ENCODE assay signal across 9 mouse cellular contexts in the genomic region with DNA sequence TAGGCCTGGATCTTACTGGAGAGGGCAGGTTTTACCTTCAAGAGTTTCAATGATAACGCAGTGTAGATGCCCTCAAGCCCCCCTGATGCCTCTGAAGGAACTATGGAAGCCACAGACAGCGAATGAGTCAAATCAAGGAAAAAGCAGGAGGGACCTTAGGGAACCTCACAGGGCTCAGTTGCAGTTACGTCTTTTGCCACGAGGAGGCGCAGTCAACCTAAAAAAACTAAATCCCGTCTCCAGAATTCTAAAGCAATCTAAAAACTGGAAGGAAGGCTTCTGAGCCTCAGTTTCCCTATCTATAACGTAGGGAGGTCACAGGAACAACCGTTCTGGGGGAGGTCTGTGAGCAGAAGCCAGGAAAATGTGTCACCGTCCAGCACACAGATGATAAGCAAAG. TPM values are rescaled to one million over a fixed set of nuclear protein-coding genes. Genes with fewer than 3 reads are reported as not detected.
DNase-seq lines count a peak whose midpoint lies in the region; ATAC-seq and TF ChIP-seq lines count a peak whose summit lies in the region.
"Had no signal": no experiment of that assay in that cellular context is flagged by ENCODE, and none has a peak within 500 bp of the region (broad histone marks: within the 10 kb centered on the region; RNA-seq: fewer than 3 reads in every experiment).

No protein-coding gene starts in this region.

- intact Hi-C loops in left cerebral cortex, postnatal 10 days (cut with DNase I) = no loop called here

- no peak overlapping the region for H3K27ac ChIP-seq in midbrain, embryonic 11.5 days (ENCODE audit: low read depth, low read length)
- H3K27ac ChIP-seq in midbrain, embryonic 13.5 days = no peak overlapping the region
- H3K27ac ChIP-seq in bone marrow macrophage, adult 2 months (ENCODE audit: insufficient read depth, low read depth, low read length) = no peak overlapping the region
- H3K27ac ChIP-seq: neural tube, embryonic 12.5 days had no signal

- peaks cover 10% of the 10 kb centered on the region for H3K27me3 ChIP-seq in midbrain, embryonic 11.5 days (ENCODE audit: control insufficient read depth, insufficient read depth, low read length)
- peaks cover 14% of the 10 kb centered on the region for H3K27me3 ChIP-seq in midbrain, embryonic 13.5 days

- no peaks in the 10 kb centered on the region for H3K4me1 ChIP-seq in midbrain, embryonic 11.5 days (ENCODE audit: control insufficient read depth, insufficient read depth, low read length)
- H3K4me1 ChIP-seq in midbrain, embryonic 13.5 days (replicated peaks) = no peaks in the 10 kb centered on the region
- H3K4me1 ChIP-seq in bone marrow macrophage, adult 2 months (ENCODE audit: control insufficient read depth, insufficient read depth, low read length) = no peaks in the 10 kb centered on the region
- H3K4me1 ChIP-seq: neural tube, embryonic 12.5 days had no signal

- WGBS in midbrain, embryonic 11.5 days = 13% methylated on average over 9 of the region's 9 CpGs
- 10% methylated on average over 9 of the region's 9 CpGs for WGBS in midbrain, embryonic 13.5 days

- H3K4me2 ChIP-seq in midbrain, embryonic 11.5 days = no peak overlapping the region
- no peak overlapping the region for H3K4me2 ChIP-seq in midbrain, embryonic 13.5 days (replicated peaks)
- H3K4me2 ChIP-seq: neural tube, embryonic 12.5 days had no signal

- peak; percentile 69 to 74 for DNase-seq in adrenal gland, adult 18-20 months (ENCODE audit: low spot score in 2 of 2)
- DNase-seq in adrenal gland, postnatal 4 days (ENCODE audit: low spot score in 2 of 2) = no peak
- DNase-seq in midbrain, embryonic 11.5 days (ENCODE audit: low spot score, missing footprints) = peak; percentile 98
- DNase-seq in forelimb bud, embryonic 11.5 days (ENCODE audit: low read depth, low spot score) = peak; percentile 68
- DNase-seq in left cerebral cortex, postnatal 10 days (ENCODE audit: extremely low spot score in 1 of 2, low spot score in 2 of 2) = peak; percentile 45 to 50
- peak; percentile 34 for DNase-seq in retina, adult 2 months (ENCODE audit: low read depth, low spot score)

- no peaks in the 10 kb centered on the region for H3K9me3 ChIP-seq in midbrain, embryonic 11.5 days (ENCODE audit: control insufficient read depth, low read length)
- no peaks in the 10 kb centered on the region for H3K9me3 ChIP-seq in midbrain, embryonic 13.5 days
- H3K9me3 ChIP-seq: neural tube, embryonic 12.5 days had no signal

- TF ChIP-seq POLR2A in bone marrow macrophage, adult 2 months (IDR thresholded peaks at IDR 0.05; ENCODE audit: borderline replicate concordance, low read depth, low read length) = no peak

- TF ChIP-seq CTCF in bone marrow macrophage, adult 2 months (IDR thresholded peaks at IDR 0.05; ENCODE audit: low read depth, low read length) = peak; percentile 71

- H3K9ac ChIP-seq in midbrain, embryonic 11.5 days (ENCODE audit: low read length) = no peak overlapping the region
- no peak overlapping the region for H3K9ac ChIP-seq in midbrain, embryonic 13.5 days (replicated peaks)
- H3K9ac ChIP-seq: neural tube, embryonic 12.5 days had no signal

- no peak overlapping the region for H3K4me3 ChIP-seq in midbrain, embryonic 11.5 days (ENCODE audit: low read depth, low read length)
- no peak overlapping the region for H3K4me3 ChIP-seq in midbrain, embryonic 13.5 days (replicated peaks)
- H3K4me3 ChIP-seq in bone marrow macrophage, adult 2 months (ENCODE audit: insufficient read depth, low read length) = no peak overlapping the region
- H3K4me3 ChIP-seq: neural tube, embryonic 12.5 days had no signal

- no peaks in the 10 kb centered on the region; the same call in 1 of the 2 replicates for H3K36me3 ChIP-seq in midbrain, embryonic 11.5 days (ENCODE audit: control insufficient read depth, insufficient read depth, low read length)
- peaks cover 32% of the 10 kb centered on the region for H3K36me3 ChIP-seq in midbrain, embryonic 13.5 days

- no peak for ATAC-seq in midbrain, embryonic 11.5 days (ENCODE audit: low FRiP score)
- ATAC-seq in midbrain, embryonic 13.5 days = no peak

RNA-seq across cellular contexts. Expression of a gene that starts 13.3 kb away (rescaled TPM):
- total RNA-seq in adrenal gland, adult 18-20 months (2021) = under 1 TPM; 0.06 to 0.10 TPM
- total RNA-seq in adrenal gland, postnatal 4 days (2021) = 1 to 10 TPM in 1 of 2 experiments, under 1 TPM in 1; 0.50 to 1.4 TPM
- 0.31 and 0.40 TPM in 2 replicates for polyA plus RNA-seq in midbrain, embryonic 11.5 days (2014; fragmentation: Nextera tagmentation; extraction: Ambion mirVana)
- polyA plus RNA-seq in midbrain, embryonic 13.5 days (2015; fragmentation: Nextera tagmentation; extraction: Ambion mirVana) = 2.1 TPM in 2 replicates
- not detected in 2 replicates for polyA plus RNA-seq in bone marrow macrophage, adult 2 months (2012; ENCODE audit: insufficient read depth, insufficient read length, missing spikeins)
- total RNA-seq in left cerebral cortex, postnatal 10 days (2021) = 1 to 10 TPM; 2.5 to 2.6 TPM

RNA-seq across cellular contexts. Expression of a gene that starts 27.8 kb away (rescaled TPM):
- total RNA-seq in adrenal gland, adult 18-20 months (2021) = under 1 TPM; 0.51 to 0.60 TPM
- total RNA-seq in adrenal gland, postnatal 4 days (2021) = under 1 TPM; 0.73 to 0.76 TPM
- 3.4 and 4.0 TPM in 2 replicates for polyA plus RNA-seq in midbrain, embryonic 11.5 days (2014; fragmentation: Nextera tagmentation; extraction: Ambion mirVana)
- polyA plus RNA-seq in midbrain, embryonic 13.5 days (2015; fragmentation: Nextera tagmentation; extraction: Ambion mirVana) = 3.7 and 4.1 TPM in 2 replicates
- polyA plus RNA-seq in bone marrow macrophage, adult 2 months (2012; ENCODE audit: insufficient read depth, insufficient read length, missing spikeins) = 0.60 TPM in 1 of 2 replicates, not detected in the other
- under 1 TPM; 0.26 to 0.53 TPM for total RNA-seq in left cerebral cortex, postnatal 10 days (2021)

RNA-seq across cellular contexts. Expression of a gene that starts 28.2 kb away (rescaled TPM):
- 100 to 1,000 TPM; 176 to 210 TPM for total RNA-seq in adrenal gland, adult 18-20 months (2021)
- total RNA-seq in adrenal gland, postnatal 4 days (2021) = 100 to 1,000 TPM; 133 to 137 TPM
- 167 and 172 TPM in 2 replicates for polyA plus RNA-seq in midbrain, embryonic 11.5 days (2014; fragmentation: Nextera tagmentation; extraction: Ambion mirVana)
- polyA plus RNA-seq in midbrain, embryonic 13.5 days (2015; fragmentation: Nextera tagmentation; extraction: Ambion mirVana) = 174 and 181 TPM in 2 replicates
- 86.8 and 90.6 TPM in 2 replicates for polyA plus RNA-seq in bone marrow macrophage, adult 2 months (2012; ENCODE audit: insufficient read depth, insufficient read length, missing spikeins)
- total RNA-seq in left cerebral cortex, postnatal 10 days (2021) = 100 to 1,000 TPM; 111 to 119 TPM

RNA-seq across cellular contexts. Expression of a gene that starts 28.4 kb away (rescaled TPM):
- 1 to 10 TPM; 2.2 to 3.1 TPM for total RNA-seq in adrenal gland, adult 18-20 months (2021)
- total RNA-seq in adrenal gland, postnatal 4 days (2021) = 1 to 10 TPM; 1.6 to 2.3 TPM
- polyA plus RNA-seq in midbrain, embryonic 11.5 days (2014; fragmentation: Nextera tagmentation; extraction: Ambion mirVana) = 3.2 and 3.6 TPM in 2 replicates
- polyA plus RNA-seq in midbrain, embryonic 13.5 days (2015; fragmentation: Nextera tagmentation; extraction: Ambion mirVana) = 9.1 and 10.8 TPM in 2 replicates
- not detected in 2 replicates for polyA plus RNA-seq in bone marrow macrophage, adult 2 months (2012; ENCODE audit: insufficient read depth, insufficient read length, missing spikeins)
- total RNA-seq in left cerebral cortex, postnatal 10 days (2021) = 10 to 100 TPM; 16.9 to 17.5 TPM

RNA-seq across cellular contexts. Expression of a gene that starts 41.9 kb away (rescaled TPM):
- total RNA-seq in adrenal gland, adult 18-20 months (2021) = 1 to 10 TPM; 1.2 to 1.3 TPM
- total RNA-seq in adrenal gland, postnatal 4 days (2021) = 1 to 10 TPM; 3.6 to 4.8 TPM
- polyA plus RNA-seq in midbrain, embryonic 11.5 days (2014; fragmentation: Nextera tagmentation; extraction: Ambion mirVana) = 33.9 and 39.1 TPM in 2 replicates
- polyA plus RNA-seq in midbrain, embryonic 13.5 days (2015; fragmentation: Nextera tagmentation; extraction: Ambion mirVana) = 59.2 and 65.0 TPM in 2 replicates
- polyA plus RNA-seq in bone marrow macrophage, adult 2 months (2012; ENCODE audit: insufficient read depth, insufficient read length, missing spikeins) = 7.5 and 8.0 TPM in 2 replicates
- 10 to 100 TPM; 20.6 to 25.4 TPM for total RNA-seq in left cerebral cortex, postnatal 10 days (2021)

Comparison
In these comparisons a context has a peak if more than half of its experiments do, and no peak if none do; other contexts are left out.
1. DNase-seq: peak in adrenal gland, adult 18-20 months (2 of 2), midbrain, embryonic 11.5 days (single experiment), forelimb bud, embryonic 11.5 days (single experiment), left cerebral cortex, postnatal 10 days (2 of 2) and retina, adult 2 months (single experiment); none in adrenal gland, postnatal 4 days (0 of 2).